Mouse (Mus musculus) lung, postnatal 36 days (tissue): Measurements from ENCODE around the gene Kcna7.
A peak's percentile ranks its signal among the peaks of the same experiment; 100 is the strongest.
"Not testable (repeated sequence)": the region's sequence is repeated elsewhere in the genome, so short reads cannot be mapped to it uniquely, and the experiment has no call there.

Experiments used
- DNase-seq: peaks from one replicate; pipeline ENCODE4 v3.0.0; 2022; ENCODE audit warnings: mixed read lengths

The Kcna7 gene

GRCm38 (mm10) chr7:45405091-45406075, at the start of gene Kcna7:
Gene Kcna7 (plus strand): TSS chr7:45405653.
- peak; percentile 85 for DNase-seq

- DNase-seq: no peak
Observed at GRCm38 (mm10) chr7:45356087-45356486, 49.4 kb upstream of the Kcna7 start.

- not testable (repeated sequence) for DNase-seq
Observed at GRCm38 (mm10) chr7:45359081-45359480, 46.4 kb upstream of the Kcna7 start.

GRCm38 (mm10) chr7:45360404-45361125, 44.9 kb upstream of the Kcna7 start:
- no peak for DNase-seq

- DNase-seq: peak; percentile 81
Observed at GRCm38 (mm10) chr7:45361243-45361804, 44.1 kb upstream of the Kcna7 start.

GRCm38 (mm10) chr7:45362801-45363200, 42.7 kb upstream of the Kcna7 start:
- DNase-seq: peak; percentile 83

GRCm38 (mm10) chr7:45363983-45364382, 41.5 kb upstream of the Kcna7 start:
- no peak for DNase-seq

- DNase-seq: peak; percentile 37
Observed at GRCm38 (mm10) chr7:45365742-45366651, 39.5 kb upstream of the Kcna7 start.

GRCm38 (mm10) chr7:45366652-45367019, 38.8 kb upstream of the Kcna7 start, which contains the start of gene Ppfia3:
Gene Ppfia3 (minus strand): TSS chr7:45367019.
- DNase-seq: no peak

- DNase-seq: peak; percentile 97
Observed at GRCm38 (mm10) chr7:45367020-45367880, 38.2 kb upstream of the Kcna7 start.

- DNase-seq: no peak
Observed at GRCm38 (mm10) chr7:45368178-45368577, 37.3 kb upstream of the Kcna7 start.

- no peak for DNase-seq
Observed at GRCm38 (mm10) chr7:45369022-45369745, 36.3 kb upstream of the Kcna7 start.

GRCm38 (mm10) chr7:45369836-45370474, 35.5 kb upstream of the Kcna7 start:
- DNase-seq: no peak

- peak; percentile 92 for DNase-seq
Observed at GRCm38 (mm10) chr7:45370475-45371311, 34.8 kb upstream of the Kcna7 start, which contains the start of gene Lin7b. Gene Lin7b (minus strand): TSS chr7:45370583.

GRCm38 (mm10) chr7:45372371-45372770, 33.1 kb upstream of the Kcna7 start:
- no peak for DNase-seq

GRCm38 (mm10) chr7:45374620-45375019, 30.8 kb upstream of the Kcna7 start:
- DNase-seq: no peak

GRCm38 (mm10) chr7:45376057-45376456, 29.4 kb upstream of the Kcna7 start:
- no peak for DNase-seq

GRCm38 (mm10) chr7:45386077-45386476, 19.4 kb upstream of the Kcna7 start:
- no peak for DNase-seq

- no peak for DNase-seq
Observed at GRCm38 (mm10) chr7:45395129-45395541, 10.3 kb upstream of the Kcna7 start.
